Mouse (Mus musculus): ENCODE measurements around the gene Gm3233.

GRCm38 (mm10) chr10:77729241-77729640 is 30.2 kb downstream of the Gm3233 start:
- TF ChIP-seq KAT2A (IDR thresholded peaks at IDR 0.05; ENCODE audit: insufficient replicate concordance, low read length) (no peak), NELFE (IDR thresholded peaks at IDR 0.05; ENCODE audit: low read depth, low read length) (no peak), CHD2 (IDR thresholded peaks at IDR 0.05; ENCODE audit: low read length) (no peak), POLR2A (IDR thresholded peaks at IDR 0.05; ENCODE audit: low read depth, low read length) (no peak), IRF4 (IDR thresholded peaks at IDR 0.05; ENCODE audit: low read depth, low read length) (no peak), CTCF (conservative IDR thresholded peaks at IDR 0.05 in 1 of 2, IDR thresholded peaks at IDR 0.05 in 1 of 2; ENCODE audit: low read depth in 2 of 2, low read length in 2 of 2) (peak; percentile 72 to 76), RCOR1 (conservative IDR thresholded peaks at IDR 0.05; ENCODE audit: low read depth, low read length) (no peak), ELF1 (IDR thresholded peaks at IDR 0.05; ENCODE audit: low read depth, low read length) (no peak), ZC3H11A (IDR thresholded peaks at IDR 0.05; ENCODE audit: low read depth, low read length) (no peak)
